Mouse (Mus musculus): ENCODE measurements around the gene Tpk1.
A peak's percentile ranks its signal among the peaks of the same experiment; 100 is the strongest.

Tpk1 gene

GRCm38 (mm10) chr6:43665677-43666546 is at the start of gene Tpk1:
TSS of gene Tpk1 (minus strand) at chr6:43666278.
- DNase-seq: peak; percentile 96 to 98

GRCm38 (mm10) chr6:43702810-43703614 is 36.9 kb upstream of the Tpk1 start:
- no peak for DNase-seq

GRCm38 (mm10) chr6:43691863-43692262 is 25.8 kb upstream of the Tpk1 start:
- DNase-seq: no peak

- peak; percentile 40 to 73 for DNase-seq
Measured at GRCm38 (mm10) chr6:43685985-43686384, 19.9 kb upstream of the Tpk1 start.

GRCm38 (mm10) chr6:43682535-43682934 is 16.5 kb upstream of the Tpk1 start:
- no peak for DNase-seq

- DNase-seq: no peak
Measured at GRCm38 (mm10) chr6:43678689-43679212, 12.7 kb upstream of the Tpk1 start.

GRCm38 (mm10) chr6:43677566-43677965 is 11.5 kb upstream of the Tpk1 start:
- DNase-seq: no peak

DNA sequence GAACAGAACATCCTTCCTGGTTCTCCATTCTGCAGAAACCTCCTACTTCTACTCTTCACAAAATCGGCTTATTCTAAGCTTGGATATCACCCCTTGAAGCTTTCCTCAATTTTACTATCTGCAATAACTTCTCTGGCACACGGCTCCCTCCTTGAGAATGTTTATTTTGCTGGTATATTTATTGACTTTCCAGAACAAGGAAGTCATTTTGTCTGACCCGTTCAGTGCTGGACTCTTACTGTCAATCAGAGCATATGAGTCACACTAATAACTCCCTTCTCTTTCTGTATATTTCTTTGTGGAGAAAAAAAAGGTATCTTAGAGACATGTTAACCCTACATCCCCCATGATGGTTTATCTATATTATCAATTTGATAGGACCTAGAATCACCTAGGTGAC is 10.1 kb upstream of the Tpk1 start:
- DNase-seq: no peak

DNA sequence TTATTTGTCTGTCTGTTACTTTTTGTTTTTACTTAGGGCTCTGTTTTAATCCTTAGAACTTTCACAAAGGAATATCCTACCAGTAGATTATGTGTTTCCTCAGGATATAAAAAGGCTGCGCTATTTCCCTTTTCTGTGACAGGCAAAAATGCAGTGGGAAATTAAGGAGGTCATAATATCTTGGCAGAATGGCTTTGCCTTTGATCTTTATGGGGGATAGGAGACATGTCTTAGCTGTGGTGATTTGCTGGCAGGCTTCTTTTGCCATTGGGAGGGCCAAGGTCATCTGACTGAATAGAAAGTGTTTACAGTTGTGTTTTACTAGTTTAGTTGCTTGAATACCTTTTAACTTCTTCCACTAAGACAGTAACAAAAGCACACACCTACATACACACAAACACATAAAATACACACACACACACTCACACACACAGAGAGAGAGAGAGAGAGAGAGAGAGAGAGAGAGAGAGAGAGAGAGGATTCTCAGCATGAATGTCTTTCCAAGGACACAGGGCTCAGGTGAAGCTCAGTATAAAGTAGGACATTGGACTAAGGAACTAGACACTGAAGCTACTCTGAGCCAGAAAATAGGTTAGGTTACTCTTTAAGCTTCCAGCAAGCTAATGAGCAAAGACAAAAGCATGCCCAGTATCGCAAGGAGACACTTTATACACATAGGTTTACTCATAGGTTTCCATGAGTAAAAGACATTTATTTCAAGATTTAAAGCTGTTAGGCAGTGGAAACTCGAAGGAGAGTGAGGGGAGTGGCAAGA is 9.1 kb upstream of the Tpk1 start:
- no peak for DNase-seq

DNA sequence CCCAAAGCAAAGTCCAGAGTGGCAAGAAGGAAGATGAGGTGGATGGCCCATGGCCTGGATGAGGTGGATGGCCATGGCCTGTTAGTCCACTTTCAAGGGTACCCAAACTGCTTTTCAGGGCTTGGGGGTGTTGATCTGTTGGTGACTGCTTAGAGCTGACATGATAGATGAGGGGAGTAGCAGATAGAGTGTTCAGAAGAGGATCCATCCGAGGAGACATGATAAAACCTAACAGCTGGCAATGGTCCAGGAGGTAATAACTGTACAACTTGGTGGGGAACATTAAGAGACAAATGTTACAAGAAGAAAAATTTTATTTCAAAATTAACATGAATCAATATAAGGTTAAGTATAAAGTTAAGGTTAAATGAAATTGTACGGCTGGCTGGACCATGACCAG is 4.9 kb upstream of the Tpk1 start:
- no peak for DNase-seq

DNA sequence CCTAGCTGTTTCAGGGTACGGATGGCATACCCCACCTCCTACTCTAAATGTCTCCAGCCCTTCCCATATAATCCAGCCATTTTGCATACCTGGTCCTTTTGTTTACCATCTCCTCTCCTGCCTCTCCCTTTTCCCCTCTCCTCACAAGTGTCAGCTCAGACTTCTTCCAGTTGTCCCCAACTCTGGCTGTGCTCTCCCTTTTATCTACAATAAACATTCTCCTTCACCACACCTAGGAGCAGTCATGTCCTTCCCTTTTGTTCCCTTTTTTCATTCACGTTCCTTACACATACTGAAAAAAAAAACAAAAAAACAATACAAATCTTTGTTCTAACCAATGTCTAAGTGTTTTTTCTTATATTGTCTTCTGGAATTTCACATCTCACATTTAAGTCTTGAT is 1.6 kb upstream of the Tpk1 start:
- no peak for DNase-seq

DNA sequence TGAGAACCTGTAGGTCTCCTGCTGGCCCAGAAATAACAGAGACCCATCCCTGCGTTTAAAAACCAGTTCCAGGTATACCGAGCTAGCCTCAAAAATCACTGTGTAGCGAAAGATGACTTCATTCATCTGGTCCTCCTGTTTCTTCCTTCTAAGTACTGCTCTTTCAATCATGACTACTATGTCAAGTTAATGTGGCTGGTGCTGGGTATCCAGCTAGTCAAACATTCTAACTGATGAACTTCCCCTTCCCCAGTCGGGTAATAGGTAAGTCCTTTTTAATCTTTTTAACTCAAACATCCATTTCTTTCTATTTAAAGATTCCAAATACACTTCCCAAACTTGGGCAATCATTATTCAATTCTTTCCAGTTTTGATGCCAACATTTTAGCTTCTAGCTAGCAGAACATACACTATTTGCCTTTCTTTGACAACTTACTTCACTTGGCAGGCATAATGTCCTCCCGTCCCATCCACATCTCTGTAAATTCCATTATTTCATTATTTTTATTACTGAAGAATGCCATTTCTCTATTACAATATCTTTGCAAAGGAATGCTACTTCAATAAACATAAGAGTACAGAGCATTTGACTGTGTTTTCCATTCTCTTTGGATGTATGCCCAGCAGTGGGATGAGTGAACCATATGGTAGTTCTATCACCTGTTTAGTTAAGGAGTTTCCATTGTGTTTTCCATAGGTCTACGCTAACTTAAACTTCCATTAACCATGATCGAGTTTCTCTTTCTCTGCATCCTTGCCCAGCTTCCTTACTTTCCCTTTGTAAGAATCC is 728 bp upstream of the Tpk1 start:
- DNase-seq: peak in 1 of 2 experiments; percentile 16

GRCm38 (mm10) chr6:43661822-43662221 is 4.3 kb downstream of the Tpk1 start:
- DNase-seq: no peak

DNA sequence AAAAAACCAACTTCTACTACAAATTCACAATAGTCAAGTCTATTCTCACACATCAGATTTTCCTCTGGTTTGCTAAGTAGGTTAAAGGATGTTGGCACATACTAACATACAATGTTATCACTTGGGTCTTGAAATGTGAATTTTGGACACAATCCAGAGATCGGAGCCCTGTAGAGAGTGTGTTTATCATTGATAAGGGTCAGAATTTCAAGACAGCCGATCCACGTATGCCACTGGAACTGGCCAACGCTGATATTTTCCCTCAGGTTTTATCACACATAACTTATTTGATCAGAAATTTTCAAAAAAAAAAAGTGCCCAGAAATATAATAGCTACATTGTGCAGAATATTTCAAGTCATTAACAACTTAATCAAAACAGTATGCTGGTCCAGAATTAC is 7.8 kb downstream of the Tpk1 start:
- DNase-seq: no peak

- DNase-seq: no peak
Measured at GRCm38 (mm10) chr6:43657845-43658244, 8.2 kb downstream of the Tpk1 start.

GRCm38 (mm10) chr6:43654876-43655456 is 11.1 kb downstream of the Tpk1 start:
- DNase-seq: no peak

- peak; percentile 95 to 96 for DNase-seq
Measured at GRCm38 (mm10) chr6:43649516-43649915, 16.6 kb downstream of the Tpk1 start.

- no peak for DNase-seq
Measured at GRCm38 (mm10) chr6:43645674-43646073, 20.4 kb downstream of the Tpk1 start.

- no peak for DNase-seq
Measured at GRCm38 (mm10) chr6:43645105-43645504, 21.0 kb downstream of the Tpk1 start.

DNA sequence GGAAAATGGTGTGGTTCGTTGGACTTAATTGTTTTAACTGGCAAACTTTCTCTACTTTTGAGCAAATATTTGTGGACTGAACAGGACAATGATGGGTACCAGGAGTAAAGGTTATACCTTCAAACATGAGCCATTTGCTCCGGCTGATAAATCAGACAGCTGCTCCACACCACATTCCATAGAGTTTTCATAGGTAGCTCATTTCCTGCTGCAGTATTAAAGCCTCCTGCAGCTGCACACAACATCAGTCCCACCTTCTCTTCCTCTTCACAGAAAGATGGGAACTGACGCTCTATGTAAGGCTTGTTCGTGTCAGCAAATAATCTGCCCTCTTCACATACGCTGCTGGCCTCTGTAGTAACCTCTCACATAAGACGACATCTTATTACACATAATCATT is 22.4 kb downstream of the Tpk1 start:
- DNase-seq: no peak

DNA sequence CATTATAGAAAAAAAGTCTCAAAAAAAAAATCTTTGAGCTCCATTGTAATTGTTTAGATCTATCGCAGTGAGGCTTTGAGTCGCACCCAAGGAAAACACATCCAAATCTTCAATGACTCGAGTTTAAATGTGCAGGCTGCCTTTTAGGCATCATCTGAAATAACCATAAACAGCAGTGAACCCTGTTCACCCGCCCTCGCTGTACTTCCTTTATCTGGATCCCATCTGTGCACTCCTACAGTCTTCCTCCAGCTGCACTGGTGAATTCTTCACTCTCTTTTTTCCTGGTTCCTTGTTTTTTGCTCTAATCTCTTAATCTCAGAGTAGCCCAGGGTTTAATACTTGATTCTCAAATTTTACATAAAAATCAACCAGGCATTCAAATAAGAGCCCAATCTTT is 23.7 kb downstream of the Tpk1 start:
- DNase-seq: no peak

- no peak for DNase-seq
Measured at GRCm38 (mm10) chr6:43640621-43641020, 25.5 kb downstream of the Tpk1 start.
